Comparison of ENCODE assay signal across 22 mouse cellular contexts in the genomic region with DNA sequence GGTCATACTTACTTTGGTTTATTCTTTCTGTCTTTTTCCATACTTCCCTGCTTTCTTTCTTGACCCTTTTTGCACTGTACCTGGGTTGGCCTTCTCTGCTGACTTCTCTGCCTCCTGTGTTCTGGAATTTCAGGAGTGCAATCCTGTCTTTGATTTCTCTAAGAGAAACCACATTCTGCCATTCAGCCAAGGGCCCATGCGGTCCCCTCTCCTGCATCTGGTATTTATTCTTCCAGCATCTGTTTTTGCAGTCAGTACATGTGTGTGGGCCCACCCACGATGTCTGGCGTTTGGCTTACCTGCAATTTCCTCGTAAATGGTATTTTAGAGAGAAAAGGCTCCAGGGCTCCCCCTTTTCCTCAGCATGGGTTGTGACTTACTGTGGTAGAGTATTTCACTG. TPM values are rescaled to one million over a fixed set of nuclear protein-coding genes. Genes with fewer than 3 reads are reported as not detected.
A peak's percentile ranks its signal among the peaks of the same experiment; 100 is the strongest.
DNase-seq lines count a peak whose midpoint lies in the region; ATAC-seq and TF ChIP-seq lines count a peak whose summit lies in the region.
"Had no signal": no experiment of that assay in that cellular context is flagged by ENCODE, and none has a peak within 500 bp of the region (broad histone marks: within the 10 kb centered on the region; RNA-seq: fewer than 3 reads in every experiment).

No protein-coding gene starts in this region.

- WGBS in forebrain, embryonic 11.5 days, result 72% methylated on average over 4 of the region's 4 CpGs
- 81% methylated on average over 4 of the region's 4 CpGs for WGBS in forebrain, embryonic 14.5 days
- WGBS in neural tube, embryonic 15.5 days, result 24% methylated on average over 4 of the region's 4 CpGs
- WGBS in limb, embryonic 13.5 days, result 7% methylated on average over 4 of the region's 4 CpGs
- WGBS in lung, postnatal 0 days, result 80% methylated on average over 4 of the region's 4 CpGs

- no peak overlapping the region for H3K4me2 ChIP-seq in forebrain, embryonic 11.5 days (ENCODE audit: low read depth, low read length, severe bottlenecking)
- no peak overlapping the region for H3K4me2 ChIP-seq in forebrain, embryonic 14.5 days (ENCODE audit: low read length)
- H3K4me2 ChIP-seq in neural tube, embryonic 15.5 days, result no peak overlapping the region
- H3K4me2 ChIP-seq in limb, embryonic 13.5 days (replicated peaks), result peak overlapping the region; percentile 70
- no peak overlapping the region for H3K4me2 ChIP-seq in lung, postnatal 0 days (replicated peaks; ENCODE audit: low read depth, low read length)

- H3K36me3 ChIP-seq in forebrain, embryonic 11.5 days (ENCODE audit: control insufficient read depth, insufficient read depth, low read length), result no peaks in the 10 kb centered on the region
- no peaks in the 10 kb centered on the region for H3K36me3 ChIP-seq in forebrain, embryonic 14.5 days (ENCODE audit: control insufficient read depth, insufficient read depth, low read length)
- H3K36me3 ChIP-seq in neural tube, embryonic 15.5 days, result no peaks in the 10 kb centered on the region
- H3K36me3 ChIP-seq in limb, embryonic 13.5 days, result no peaks in the 10 kb centered on the region
- H3K36me3 ChIP-seq in lung, postnatal 0 days (ENCODE audit: insufficient read depth, low read length), result no peaks in the 10 kb centered on the region
- H3K36me3 ChIP-seq: embryonic facial prominence, embryonic 15.5 days; forebrain, embryonic 12.5 days; midbrain, embryonic 10.5 days had no signal

- ATAC-seq in forebrain, embryonic 11.5 days (replicated peaks; ENCODE audit: low FRiP score), result no peak
- ATAC-seq in forebrain, embryonic 14.5 days, result no peak
- no peak for ATAC-seq in neural tube, embryonic 15.5 days (ENCODE audit: low FRiP score)
- ATAC-seq in limb, embryonic 13.5 days (ENCODE audit: low FRiP score, low read depth), result peak; percentile 79
- no peak for ATAC-seq in lung, postnatal 0 days
- ATAC-seq: inflammation-experienced regulatory T-cells, adult 6 months had no signal

- H3K9me3 ChIP-seq in forebrain, embryonic 11.5 days (ENCODE audit: control insufficient read depth, low read length), result no peaks in the 10 kb centered on the region
- no peaks in the 10 kb centered on the region for H3K9me3 ChIP-seq in forebrain, embryonic 14.5 days (replicated peaks; ENCODE audit: control insufficient read depth, low read length)
- no peaks in the 10 kb centered on the region for H3K9me3 ChIP-seq in neural tube, embryonic 15.5 days (replicated peaks)
- no peaks in the 10 kb centered on the region for H3K9me3 ChIP-seq in limb, embryonic 13.5 days
- no peaks in the 10 kb centered on the region for H3K9me3 ChIP-seq in lung, postnatal 0 days (ENCODE audit: low read length)
- H3K9me3 ChIP-seq: embryonic facial prominence, embryonic 15.5 days; forebrain, embryonic 12.5 days; midbrain, embryonic 10.5 days had no signal

- H3K9ac ChIP-seq in forebrain, embryonic 11.5 days (ENCODE audit: low read length), result no peak overlapping the region
- no peak overlapping the region for H3K9ac ChIP-seq in forebrain, embryonic 14.5 days (ENCODE audit: low read length)
- no peak overlapping the region for H3K9ac ChIP-seq in neural tube, embryonic 15.5 days (replicated peaks)
- no peak overlapping the region for H3K9ac ChIP-seq in limb, embryonic 13.5 days
- no peak overlapping the region for H3K9ac ChIP-seq in lung, postnatal 0 days (replicated peaks; ENCODE audit: low read depth)
- H3K9ac ChIP-seq: embryonic facial prominence, embryonic 15.5 days; forebrain, embryonic 12.5 days; liver, embryonic 14.5 days had no signal

- no peak overlapping the region for H3K4me3 ChIP-seq in forebrain, embryonic 11.5 days (ENCODE audit: low read depth, low read length)
- no peak overlapping the region for H3K4me3 ChIP-seq in forebrain, embryonic 14.5 days (ENCODE audit: low read depth, low read length)
- no peak overlapping the region for H3K4me3 ChIP-seq in neural tube, embryonic 15.5 days (replicated peaks)
- no peak overlapping the region for H3K4me3 ChIP-seq in limb, embryonic 13.5 days
- H3K4me3 ChIP-seq in lung, postnatal 0 days (ENCODE audit: low read depth, low read length), result no peak overlapping the region
- H3K4me3 ChIP-seq: forebrain, embryonic 12.5 days; gastrocnemius, adult 2 months; midbrain, embryonic 10.5 days; myocyte had no signal

- no peak for TF ChIP-seq CTCF in lung, postnatal 0 days (IDR thresholded peaks at IDR 0.05)

- no peak overlapping the region for H3K27ac ChIP-seq in forebrain, embryonic 11.5 days (ENCODE audit: low read depth, low read length)
- H3K27ac ChIP-seq in forebrain, embryonic 14.5 days (ENCODE audit: low read depth, low read length), result no peak overlapping the region
- H3K27ac ChIP-seq in neural tube, embryonic 15.5 days (replicated peaks), result no peak overlapping the region
- no peak overlapping the region; the same call in 1 of the 2 replicates for H3K27ac ChIP-seq in limb, embryonic 13.5 days
- H3K27ac ChIP-seq in lung, postnatal 0 days (ENCODE audit: low read length), result no peak overlapping the region
- H3K27ac ChIP-seq: embryonic facial prominence, embryonic 15.5 days; forebrain, embryonic 12.5 days; gastrocnemius, adult 2 months; liver, embryonic 14.5 days; midbrain, embryonic 10.5 days had no signal

- TF ChIP-seq EP300 in lung, postnatal 0 days (IDR thresholded peaks at IDR 0.05), result no peak

- DNase-seq in forebrain, embryonic 11.5 days (ENCODE audit: low spot score), result peak; percentile 48
- DNase-seq in forebrain, embryonic 14.5 days (ENCODE audit: low spot score), result no peak
- DNase-seq in neural tube, embryonic 10.5 days (ENCODE audit: extremely low spot score, low spot score), result peak; percentile 57
- no peak for DNase-seq in lung, postnatal 0 days (ENCODE audit: low spot score)
- DNase-seq in cerebellum, adult 11 months, result no peak
- no peak for DNase-seq in yolk sac, embryonic 10.5 days (ENCODE audit: low spot score)
- DNase-seq: adrenal gland, postnatal 10 days; cerebellum, adult 9-10 months; gastrocnemius, adult 2 months; kidney, adult 9 months; lung, postnatal 14 days; thymus, adult 18-20 months had no signal

- no peaks in the 10 kb centered on the region; the same call in 1 of the 2 replicates for H3K4me1 ChIP-seq in forebrain, embryonic 11.5 days (replicated peaks; ENCODE audit: control insufficient read depth, insufficient read depth, low read length)
- H3K4me1 ChIP-seq in forebrain, embryonic 14.5 days (ENCODE audit: control insufficient read depth, insufficient read depth, low read length), result peaks cover 12% of the 10 kb centered on the region; the same call in 1 of the 2 replicates
- H3K4me1 ChIP-seq in neural tube, embryonic 15.5 days, result peaks cover 25% of the 10 kb centered on the region
- peaks cover 21% of the 10 kb centered on the region for H3K4me1 ChIP-seq in limb, embryonic 13.5 days
- H3K4me1 ChIP-seq in lung, postnatal 0 days (ENCODE audit: insufficient read depth, low read depth, low read length), result no peaks in the 10 kb centered on the region

- H3K27me3 ChIP-seq in forebrain, embryonic 11.5 days (ENCODE audit: control insufficient read depth, insufficient read depth, low read length), result no peaks in the 10 kb centered on the region
- no peaks in the 10 kb centered on the region for H3K27me3 ChIP-seq in forebrain, embryonic 14.5 days (replicated peaks; ENCODE audit: control insufficient read depth, insufficient read depth, low read length)
- no peaks in the 10 kb centered on the region; the same call in 1 of the 2 replicates for H3K27me3 ChIP-seq in neural tube, embryonic 15.5 days (replicated peaks)
- peaks cover 14% of the 10 kb centered on the region for H3K27me3 ChIP-seq in limb, embryonic 13.5 days
- no peaks in the 10 kb centered on the region; the same call in 1 of the 2 replicates for H3K27me3 ChIP-seq in lung, postnatal 0 days (replicated peaks; ENCODE audit: insufficient read depth, low read length)
- H3K27me3 ChIP-seq: embryonic facial prominence, embryonic 15.5 days; forebrain, embryonic 12.5 days had no signal

RNA-seq across cellular contexts. Expression of a gene that starts 14.6 kb away (rescaled TPM):
- 7.7 and 8.4 TPM in 2 replicates for polyA plus RNA-seq in forebrain, embryonic 11.5 days (2014; fragmentation: Nextera tagmentation; extraction: Ambion mirVana)
- 6.2 and 7.1 TPM in 2 replicates for polyA plus RNA-seq in forebrain, embryonic 14.5 days (2014; fragmentation: Nextera tagmentation; extraction: Ambion mirVana)
- polyA plus RNA-seq in neural tube, embryonic 15.5 days (2015; fragmentation: Nextera tagmentation; extraction: Ambion mirVana), result 15.3 and 15.5 TPM in 2 replicates
- polyA plus RNA-seq in limb, embryonic 13.5 days (2015; fragmentation: Nextera tagmentation; extraction: Ambion mirVana), result 10.1 and 10.5 TPM in 2 replicates
- polyA plus RNA-seq in lung, postnatal 0 days (2015; fragmentation: Nextera tagmentation; extraction: Ambion mirVana), result 18.6 and 21.8 TPM in 2 replicates

RNA-seq across cellular contexts. Expression of a gene that starts 15.8 kb away (rescaled TPM):
- 0.19 TPM in 1 of 2 replicates, not detected in the other for polyA plus RNA-seq in forebrain, embryonic 11.5 days (2014; fragmentation: Nextera tagmentation; extraction: Ambion mirVana)
- not detected in 2 replicates for polyA plus RNA-seq in forebrain, embryonic 14.5 days (2014; fragmentation: Nextera tagmentation; extraction: Ambion mirVana)
- 0.22 and 0.27 TPM in 2 replicates for polyA plus RNA-seq in neural tube, embryonic 15.5 days (2015; fragmentation: Nextera tagmentation; extraction: Ambion mirVana)
- 1.0 and 1.3 TPM in 2 replicates for polyA plus RNA-seq in limb, embryonic 13.5 days (2015; fragmentation: Nextera tagmentation; extraction: Ambion mirVana)
- polyA plus RNA-seq in lung, postnatal 0 days (2015; fragmentation: Nextera tagmentation; extraction: Ambion mirVana), result not detected in 2 replicates
- polyA plus RNA-seq: heart, postnatal 0 days; liver, embryonic 14.5 days; myocyte; urinary bladder, adult 2 months had no signal

RNA-seq across cellular contexts. Expression of a gene that starts 27.8 kb away (rescaled TPM):
- not detected in 2 replicates for polyA plus RNA-seq in forebrain, embryonic 11.5 days (2014; fragmentation: Nextera tagmentation; extraction: Ambion mirVana)
- polyA plus RNA-seq in forebrain, embryonic 14.5 days (2014; fragmentation: Nextera tagmentation; extraction: Ambion mirVana), result not detected in 2 replicates
- polyA plus RNA-seq in neural tube, embryonic 15.5 days (2015; fragmentation: Nextera tagmentation; extraction: Ambion mirVana), result 0.33 TPM in 1 of 2 replicates, not detected in the other
- polyA plus RNA-seq in limb, embryonic 13.5 days (2015; fragmentation: Nextera tagmentation; extraction: Ambion mirVana), result 0.11 and 0.25 TPM in 2 replicates
- polyA plus RNA-seq in lung, postnatal 0 days (2015; fragmentation: Nextera tagmentation; extraction: Ambion mirVana), result 0.07 and 0.19 TPM in 2 replicates
- polyA plus RNA-seq: embryonic facial prominence, embryonic 15.5 days; forebrain, embryonic 12.5 days; heart, postnatal 0 days; midbrain, embryonic 10.5 days; myocyte had no signal

Comparison
In these comparisons a context has a peak if more than half of its experiments do, and no peak if none do; other contexts are left out.
1. DNase-seq: peak in forebrain, embryonic 11.5 days (single experiment) and neural tube, embryonic 10.5 days (single experiment); none in forebrain, embryonic 14.5 days (single experiment), lung, postnatal 0 days (single experiment), cerebellum, adult 11 months (single experiment) and yolk sac, embryonic 10.5 days (single experiment).